Mouse (Mus musculus) kidney, adult 2 months (tissue): ENCODE results near the gene Camk2g. TPM values are rescaled to one million over a fixed set of nuclear protein-coding genes. Genes with fewer than 3 reads are reported as not detected.

Source experiments
- DNase-seq: peaks from one replicate; pipeline ENCODE4 v3.0.0; 2021
- H3K27ac ChIP-seq: fragments of 200-500 bp; 2 replicates; pipeline ENCODE4 v1.5.1; 2012; ENCODE audit warnings: low read depth, low read length, control low read depth, inconsistent platforms; ENCODE audit not compliant: insufficient read depth
- H3K27me3 ChIP-seq: fragments of 200-500 bp; replicated peaks from 2 replicates; pipeline ENCODE4 v1.6.1; 2012; ENCODE audit warnings: mild to moderate bottlenecking, moderate library complexity, low read length, inconsistent platforms; ENCODE audit not compliant: control insufficient read depth, insufficient read depth
- H3K36me3 ChIP-seq: fragments of 200-500 bp; 2 replicates; pipeline ENCODE4 v1.6.1; 2012; ENCODE audit warnings: mild to moderate bottlenecking, moderate library complexity, low read length, inconsistent platforms; ENCODE audit not compliant: control insufficient read depth, insufficient read depth
- H3K4me1 ChIP-seq: fragments of 200-500 bp; 2 replicates; pipeline ENCODE4 v1.6.1; 2011; ENCODE audit warnings: low read length; ENCODE audit not compliant: control insufficient read depth, insufficient read depth
- H3K4me3 ChIP-seq: fragments of 200-500 bp; 2 replicates; pipeline ENCODE4 v1.5.1; 2011; ENCODE audit warnings: mild to moderate bottlenecking, low read depth, low read length, control low read depth; ENCODE audit not compliant: insufficient read depth
- CTCF ChIP-seq: fragments of 200-500 bp; conservative IDR thresholded peaks from 2 replicates; pipeline ENCODE4 v1.5.1; 2011; ENCODE audit warnings: low read depth, mild to moderate bottlenecking, control low read depth, low read length, moderate library complexity, mixed read lengths; ENCODE audit not compliant: insufficient read depth, insufficient read length
- POLR2A ChIP-seq: fragments of 200-500 bp; IDR thresholded peaks from one replicate; pipeline ENCODE4 v1.6.1; 2011; ENCODE audit warnings: low read depth, low read length, control low read depth
- WGBS: fragments of 180-500 bp; shearing (Covaris S2); methylation state at CpG from one replicate; pipeline ENCODE4 v1.1.7; 2018; 5-methylcytosine and 5-hydroxymethylcytosine counted together
- polyA plus RNA-seq: library from polyadenylated mRNA; depleted of rRNA; stranded (reverse); fragments of >200 nt; gene quantifications from 2 replicates; pipeline ENCODE4 v1.2.3, GENCODE M21; 2012

Camk2g gene
- polyA plus RNA-seq, 1 experiment, result 15.4 TPM

DNA sequence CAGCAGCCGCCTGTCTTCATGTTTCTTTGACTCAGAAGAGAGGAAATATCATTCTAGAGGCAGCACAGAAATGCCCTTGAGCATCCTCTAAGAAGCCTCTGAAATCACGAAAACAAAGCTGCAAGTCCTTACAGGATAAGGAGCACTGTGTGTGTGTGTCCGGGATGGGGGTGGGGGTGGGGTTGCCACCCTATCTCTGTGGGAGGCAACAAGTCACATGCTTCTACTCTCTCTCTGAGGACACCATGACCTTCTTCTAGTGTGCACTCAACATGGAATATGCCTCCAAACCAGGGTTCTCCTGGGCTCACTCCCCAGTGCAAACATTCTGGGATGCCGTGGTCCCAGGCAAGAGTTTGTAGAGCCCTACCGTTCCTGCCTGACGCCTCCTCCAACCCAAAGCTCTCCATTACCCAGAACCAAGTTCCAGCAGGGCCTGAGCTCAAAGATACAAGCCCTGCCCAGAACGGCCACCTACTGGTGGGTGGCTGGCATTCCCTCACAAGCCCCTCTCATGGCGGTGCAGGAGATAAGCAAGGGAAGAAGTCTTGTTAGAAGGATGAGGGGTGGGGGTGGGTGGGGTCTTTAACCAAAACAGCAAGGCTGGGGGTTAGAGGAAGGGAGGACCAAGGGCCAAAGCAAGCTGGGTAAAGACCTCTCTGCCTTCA lies 35.0 kb downstream of the Camk2g start:
- no peak for DNase-seq
- TF ChIP-seq CTCF (0 out of 2 replicates have a peak, but pooled peaks have one; percentile 6), POLR2A (no peak)
- Histone ChIP-seq H3K27me3 (no peaks in the 10 kb centered on the region), H3K4me3 (no peak overlapping the region), H3K4me1 (peaks cover 3% of the 10 kb centered on the region; the same call in 1 of the 2 replicates), H3K27ac (no peak overlapping the region), H3K36me3 (no peaks in the 10 kb centered on the region)
- 76% methylated on average over 8 of the region's 8 CpGs for WGBS

DNA sequence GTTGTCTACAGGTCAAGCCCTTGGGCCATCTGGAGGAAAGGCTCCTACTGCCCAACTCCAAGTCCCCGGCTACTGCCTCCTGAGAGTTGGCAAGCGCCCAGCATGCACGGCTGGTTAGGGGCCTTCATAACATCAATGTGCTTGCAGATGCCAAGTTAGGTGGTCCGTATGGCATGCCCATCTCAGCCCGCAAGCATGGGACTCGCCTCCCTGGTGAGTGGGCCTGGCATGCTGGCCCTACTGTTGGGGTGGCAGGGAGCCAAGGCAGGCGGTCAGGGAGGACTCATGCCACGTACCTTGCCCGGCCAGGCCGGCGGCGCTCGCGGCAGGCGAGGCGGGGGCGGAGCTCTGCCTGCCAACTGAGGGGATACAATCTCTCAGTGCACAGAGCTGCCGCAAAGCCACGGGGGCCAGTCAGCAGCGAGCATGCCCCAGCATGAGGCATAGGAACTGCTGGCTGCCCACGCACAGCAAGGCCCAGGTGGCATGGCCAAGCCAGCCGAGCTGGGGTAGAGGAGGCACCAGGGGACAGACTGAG lies 36.4 kb downstream of the Camk2g start:
- no peak overlapping the region for H3K4me3 ChIP-seq
- TF ChIP-seq POLR2A (no peak), CTCF (no peak)
- WGBS, result 58% methylated on average over 22 of the region's 22 CpGs
- H3K4me1 ChIP-seq, result peaks cover 3% of the 10 kb centered on the region; the same call in 1 of the 2 replicates
- peak; percentile 79 for DNase-seq
- no peaks in the 10 kb centered on the region for H3K27me3 ChIP-seq
- H3K36me3 ChIP-seq, result no peaks in the 10 kb centered on the region
- H3K27ac ChIP-seq, result no peak overlapping the region

DNA sequence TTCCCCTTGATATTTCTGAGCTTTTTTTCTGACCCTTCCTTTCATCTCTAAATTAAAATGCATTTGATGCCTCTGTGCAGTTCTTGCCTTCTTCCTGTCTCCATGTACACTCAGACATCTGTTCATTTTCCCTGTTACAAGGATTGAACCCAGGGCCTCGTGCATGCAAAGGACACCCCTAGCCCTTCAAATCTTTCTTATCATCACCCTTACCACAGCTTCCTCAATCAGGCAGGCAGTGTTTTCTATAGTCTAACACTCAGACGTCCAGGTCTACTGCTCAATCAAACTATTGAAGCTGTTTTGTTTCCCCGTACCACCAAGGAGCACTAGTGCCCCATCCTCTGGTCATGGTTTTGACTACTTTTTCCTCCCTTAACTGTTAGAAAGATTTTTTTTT lies 40.1 kb downstream of the Camk2g start:
- Histone ChIP-seq H3K4me1 (peaks cover 6% of the 10 kb centered on the region; the same call in 1 of the 2 replicates), H3K4me3 (no peak overlapping the region), H3K27ac (no peak overlapping the region), H3K27me3 (no peaks in the 10 kb centered on the region), H3K36me3 (no peaks in the 10 kb centered on the region)
- DNase-seq, result no peak
- TF ChIP-seq POLR2A, result no peak
- no peak for TF ChIP-seq CTCF
- WGBS, result 85% methylated on average over 3 of the region's 3 CpGs

DNA sequence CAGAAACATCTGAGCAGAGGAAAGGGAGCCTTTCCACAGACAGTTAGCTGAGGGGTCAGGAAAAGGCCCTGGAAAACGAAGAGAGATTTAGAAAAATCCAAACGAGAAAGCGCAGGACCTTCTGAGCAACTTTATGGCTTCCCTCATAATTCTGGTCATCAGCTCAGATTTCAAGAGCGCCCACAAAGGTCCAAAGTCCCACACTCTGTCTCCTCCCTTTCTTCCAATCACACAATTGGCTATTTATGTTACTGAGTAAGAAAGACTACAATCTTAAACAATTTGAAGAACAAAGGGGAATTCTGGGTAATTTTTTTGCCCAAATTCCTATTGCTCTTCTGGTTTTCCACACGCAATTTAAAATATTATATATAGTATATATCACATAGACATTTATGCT lies 43.4 kb downstream of the Camk2g start:
- H3K36me3 ChIP-seq, result no peaks in the 10 kb centered on the region
- H3K4me1 ChIP-seq, result peaks cover 3% of the 10 kb centered on the region; the same call in 1 of the 2 replicates
- no peaks in the 10 kb centered on the region for H3K27me3 ChIP-seq
- 60% methylated on average over 5 of the region's 5 CpGs for WGBS
- no peak for DNase-seq
- no peak overlapping the region for H3K27ac ChIP-seq
- no peak for TF ChIP-seq CTCF
- TF ChIP-seq POLR2A, result no peak
- H3K4me3 ChIP-seq, result no peak overlapping the region

DNA sequence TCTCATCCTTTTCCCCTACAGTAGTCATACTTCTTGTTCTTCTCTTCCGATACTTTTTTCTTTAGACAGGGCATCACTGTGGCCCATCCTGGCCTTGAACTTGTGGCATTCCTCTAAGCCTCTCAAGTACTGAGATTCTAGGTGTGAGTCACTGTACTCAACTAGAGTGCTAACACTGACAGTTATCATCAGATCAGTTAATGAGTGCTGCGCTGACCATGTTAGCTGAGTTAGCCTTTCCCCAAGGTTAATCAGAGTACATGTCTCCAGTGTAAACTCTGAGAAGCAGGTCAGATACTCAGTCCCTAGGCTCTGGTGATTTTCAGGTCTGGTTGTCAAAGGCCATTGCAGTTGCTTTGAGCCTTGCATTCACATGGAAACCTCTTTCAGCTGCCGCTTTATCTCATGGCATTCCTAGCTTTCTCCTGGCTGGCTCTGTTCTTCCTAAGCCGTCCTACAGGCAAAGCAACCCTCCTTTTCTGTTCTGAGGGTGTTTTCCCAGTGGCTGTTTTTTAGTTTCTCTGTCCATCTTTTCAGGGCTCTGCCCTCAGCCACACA lies 44.3 kb downstream of the Camk2g start:
- no peak for TF ChIP-seq CTCF
- no peak for TF ChIP-seq POLR2A
- H3K27me3 ChIP-seq, result no peaks in the 10 kb centered on the region
- 81% methylated on average over 4 of the region's 4 CpGs for WGBS
- 0 out of 2 replicates have a peak overlapping the region, but pooled peaks have one; percentile 7 for H3K27ac ChIP-seq
- no peaks in the 10 kb centered on the region for H3K36me3 ChIP-seq
- no peak for DNase-seq
- H3K4me3 ChIP-seq, result no peak overlapping the region
- peaks cover 3% of the 10 kb centered on the region; the same call in 1 of the 2 replicates for H3K4me1 ChIP-seq

DNA sequence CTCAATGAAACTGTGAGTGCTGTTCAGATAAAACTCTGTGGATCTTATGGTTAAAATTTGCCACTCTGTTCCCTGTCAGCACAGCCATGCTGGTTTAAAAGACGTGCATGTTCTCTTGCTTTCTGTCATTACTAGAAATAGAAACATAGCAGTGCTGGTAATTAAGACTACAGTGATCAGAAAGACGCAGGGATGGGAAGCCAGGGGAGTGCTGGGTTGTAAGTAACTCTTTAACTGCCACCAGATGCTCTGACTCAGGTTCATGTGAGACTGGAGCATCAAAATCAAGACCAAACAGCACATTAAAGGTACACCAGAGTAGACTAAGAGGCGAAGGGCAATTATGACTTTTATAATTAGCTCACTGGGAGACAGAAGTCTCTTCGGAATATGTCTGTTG lies 45.5 kb downstream of the Camk2g start:
- no peaks in the 10 kb centered on the region for H3K27me3 ChIP-seq
- peaks cover 4% of the 10 kb centered on the region for H3K36me3 ChIP-seq
- peaks cover 3% of the 10 kb centered on the region; the same call in 1 of the 2 replicates for H3K4me1 ChIP-seq
- H3K4me3 ChIP-seq, result no peak overlapping the region
- WGBS, result 69% methylated on average over 4 of the region's 4 CpGs
- H3K27ac ChIP-seq, result no peak overlapping the region
- no peak for DNase-seq
- no peak for TF ChIP-seq CTCF
- no peak for TF ChIP-seq POLR2A

DNA sequence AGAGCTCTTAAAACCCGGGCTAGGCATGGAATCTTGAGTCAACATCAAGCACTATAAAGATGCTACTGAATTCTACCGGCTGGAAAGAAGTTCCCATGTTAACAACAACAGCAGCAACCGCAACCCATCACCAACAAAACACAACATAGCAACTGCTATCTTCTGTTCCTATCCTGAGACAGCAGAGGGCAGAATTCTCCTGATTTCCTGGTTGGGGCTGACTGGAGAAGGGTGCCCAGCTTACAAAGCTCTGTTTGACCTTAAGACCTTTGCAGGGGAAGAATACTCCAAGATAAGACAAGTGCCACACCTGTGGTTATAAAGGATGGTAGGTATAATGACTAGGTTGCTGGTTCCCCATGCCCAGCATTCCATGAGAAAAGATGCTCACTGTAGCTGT lies 47.0 kb downstream of the Camk2g start:
- peaks cover 3% of the 10 kb centered on the region; the same call in 1 of the 2 replicates for H3K4me1 ChIP-seq
- H3K36me3 ChIP-seq, result peaks cover 4% of the 10 kb centered on the region
- DNase-seq, result no peak
- TF ChIP-seq CTCF (peak; percentile 29; the same call in 1 of the 2 replicates), POLR2A (no peak)
- no peak overlapping the region for H3K4me3 ChIP-seq
- no peak overlapping the region for H3K27ac ChIP-seq
- 82% methylated on average over 3 of the region's 3 CpGs for WGBS
- H3K27me3 ChIP-seq, result no peaks in the 10 kb centered on the region
